Mouse (Mus musculus) thymus, postnatal 4 days (tissue): Measurements from ENCODE around the gene Mlxip.

ENCODE experiments used
- DNase-seq: peaks from one replicate; pipeline ENCODE4 v3.0.0; 2021

The Mlxip gene

GRCm38 (mm10) chr5:123382686-123383085, 11.9 kb upstream of the Mlxip start:
- DNase-seq: no peak

GRCm38 (mm10) chr5:123388452-123388851, 6.1 kb upstream of the Mlxip start:
- no peak for DNase-seq

GRCm38 (mm10) chr5:123390536-123391441, 3.8 kb upstream of the Mlxip start:
- no peak for DNase-seq

- no peak for DNase-seq
Measured at GRCm38 (mm10) chr5:123391442-123391809, 3.2 kb upstream of the Mlxip start.

GRCm38 (mm10) chr5:123393786-123394302, 754 bp upstream of the Mlxip start:
- no peak for DNase-seq

GRCm38 (mm10) chr5:123394957-123395881, 621 bp downstream of the Mlxip start:
- DNase-seq: peak; percentile 67

- no peak for DNase-seq
Measured at GRCm38 (mm10) chr5:123396901-123397464, 2.4 kb downstream of the Mlxip start.

GRCm38 (mm10) chr5:123397786-123398185, 3.2 kb downstream of the Mlxip start:
- DNase-seq: peak; percentile 46

- no peak for DNase-seq
Measured at GRCm38 (mm10) chr5:123398856-123399498, 4.4 kb downstream of the Mlxip start.

GRCm38 (mm10) chr5:123404480-123404879, 9.9 kb downstream of the Mlxip start:
- DNase-seq: no peak

GRCm38 (mm10) chr5:123406952-123407351, 12.4 kb downstream of the Mlxip start:
- DNase-seq: no peak

GRCm38 (mm10) chr5:123408176-123408575, 13.6 kb downstream of the Mlxip start:
- no peak for DNase-seq

GRCm38 (mm10) chr5:123412193-123412592, 17.6 kb downstream of the Mlxip start:
- DNase-seq: no peak

- DNase-seq: no peak
Measured at GRCm38 (mm10) chr5:123413866-123414363, 19.3 kb downstream of the Mlxip start.

- no peak for DNase-seq
Measured at GRCm38 (mm10) chr5:123416149-123416548, 21.6 kb downstream of the Mlxip start.

- DNase-seq: no peak
Measured at GRCm38 (mm10) chr5:123416566-123417518, 22.2 kb downstream of the Mlxip start.

- no peak for DNase-seq
Measured at GRCm38 (mm10) chr5:123423885-123424284, 29.3 kb downstream of the Mlxip start.

GRCm38 (mm10) chr5:123427556-123427955, 33.0 kb downstream of the Mlxip start:
- no peak for DNase-seq

GRCm38 (mm10) chr5:123431524-123432304, 37.1 kb downstream of the Mlxip start:
- DNase-seq: no peak

- DNase-seq: no peak
Measured at GRCm38 (mm10) chr5:123432305-123432874, 37.8 kb downstream of the Mlxip start.
